Mouse (Mus musculus): Measurements from ENCODE around the gene Sav1.

DNA sequence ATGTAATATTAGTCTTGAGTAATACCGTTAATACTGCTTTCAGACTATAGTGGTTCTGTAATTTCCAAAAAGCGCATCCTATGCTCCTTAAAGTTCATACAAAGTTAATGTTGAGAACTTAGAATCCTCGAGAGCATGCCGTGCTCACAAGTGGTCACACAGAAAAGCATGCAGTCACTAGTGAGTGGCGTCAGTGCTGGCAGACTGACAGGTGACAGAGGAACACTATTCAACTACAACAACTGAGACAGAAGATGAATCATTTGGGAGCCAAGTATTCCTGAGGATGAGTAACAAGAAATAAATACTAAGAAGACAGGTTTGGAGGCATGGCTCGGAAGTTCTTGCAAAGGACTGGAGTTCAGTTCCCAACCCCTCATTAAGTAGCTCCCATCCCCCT lies 19.7 kb downstream of the Sav1 start:
- TF ChIP-seq CTCF (IDR thresholded peaks at IDR 0.05; ENCODE audit: low read depth, low read length): no peak
- TF ChIP-seq POLR2A (IDR thresholded peaks at IDR 0.05; ENCODE audit: extremely low read depth, insufficient read depth, low read length): no peak

Measured in liver, adult 2 months (tissue).